Mouse (Mus musculus): Measurements from ENCODE around the gene Cwf19l2.

Cwf19l2 gene

GRCm38 (mm10) chr9:3403251-3404208 is at the start of gene Cwf19l2:
Gene Cwf19l2 (plus strand): TSS chr9:3403592.
- under 1% methylated on average over 28 of the region's 28 CpGs for WGBS

GRCm38 (mm10) chr9:3376323-3376722 is 27.1 kb upstream of the Cwf19l2 start:
- 35% methylated on average over 1 of the region's 1 CpGs for WGBS

- under 1% methylated on average over 13 of the region's 13 CpGs for WGBS
Measured at GRCm38 (mm10) chr9:3404372-3404771, 980 bp downstream of the Cwf19l2 start.

GRCm38 (mm10) chr9:3439555-3440300 is 36.3 kb downstream of the Cwf19l2 start:
- 82% methylated on average over 6 of the region's 6 CpGs for WGBS

- WGBS: 81% methylated on average over 1 of the region's 1 CpGs
Measured at GRCm38 (mm10) chr9:3518645-3519044, 115.3 kb downstream of the Cwf19l2 start.

GRCm38 (mm10) chr9:3519178-3519577 is 115.8 kb downstream of the Cwf19l2 start:
- 61% methylated on average over 1 of the region's 1 CpGs for WGBS

- WGBS: 89% methylated on average over 2 of the region's 2 CpGs
Measured at GRCm38 (mm10) chr9:3521031-3521430, 117.6 kb downstream of the Cwf19l2 start.
